ENCODE assay signal across 20 mouse cellular contexts in the genomic region with DNA sequence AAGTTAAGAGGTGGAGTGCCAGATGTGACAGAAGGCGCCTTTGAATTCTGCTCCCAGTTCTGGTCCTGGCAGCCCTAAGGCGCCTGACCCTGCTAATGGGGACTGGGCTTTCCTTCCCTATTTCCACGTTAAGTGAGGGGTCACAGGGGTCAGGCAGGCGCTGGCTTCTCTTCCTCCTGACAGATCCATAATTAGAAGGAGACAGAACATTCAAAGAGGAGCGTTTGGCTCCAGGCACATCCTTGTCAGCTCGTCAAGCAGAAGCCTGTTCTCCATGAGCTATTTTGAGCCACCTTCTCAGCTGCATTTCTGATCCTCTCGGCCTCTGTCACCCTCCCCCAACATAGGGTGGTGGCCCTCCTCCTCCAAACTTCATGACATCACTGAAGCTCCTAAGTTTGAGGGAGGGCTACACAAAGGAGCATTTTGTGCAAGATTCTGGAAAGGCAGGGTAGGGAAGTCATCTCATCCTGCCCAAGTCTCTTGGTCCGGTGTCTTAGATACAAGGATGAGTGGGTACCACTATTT.
A peak's percentile ranks its signal among the peaks of the same experiment; 100 is the strongest.
DNase-seq lines count a peak whose midpoint lies in the region; ATAC-seq and TF ChIP-seq lines count a peak whose summit lies in the region.
"Had no signal": no experiment of that assay in that cellular context is flagged by ENCODE, and none has a peak within 500 bp of the region (broad histone marks: within the 10 kb centered on the region; RNA-seq: fewer than 3 reads in every experiment).

No protein-coding gene starts in this region.

- no peaks in the 10 kb centered on the region for H3K79me2 ChIP-seq in heart, adult 2 months (replicated peaks; ENCODE audit: control insufficient read depth, insufficient read depth, low read length)

- TF ChIP-seq CTCF in heart, adult 2 months (IDR thresholded peaks at IDR 0.05): no peak
- TF ChIP-seq CTCF in lung, postnatal 0 days (IDR thresholded peaks at IDR 0.05): no peak

- no peak for ATAC-seq in lung, postnatal 0 days
- ATAC-seq in heart, embryonic 13.5 days (ENCODE audit: extremely low read depth, insufficient number of reproducible peaks, low FRiP score, low TSS enrichment): peak; percentile 43; the same call in 1 of the 2 replicates
- no peak for ATAC-seq in midbrain, embryonic 11.5 days (ENCODE audit: low FRiP score)
- ATAC-seq: liver, embryonic 12.5 days; midbrain, embryonic 13.5 days had no signal

- H3K4me2 ChIP-seq in lung, postnatal 0 days (replicated peaks; ENCODE audit: low read depth, low read length): no peak overlapping the region
- H3K4me2 ChIP-seq in heart, embryonic 13.5 days: peak overlapping the region; percentile 44
- no peak overlapping the region for H3K4me2 ChIP-seq in midbrain, embryonic 11.5 days
- H3K4me2 ChIP-seq: limb, embryonic 12.5 days; liver, embryonic 12.5 days; lung, embryonic 14.5 days; midbrain, embryonic 13.5 days; neural tube, embryonic 12.5 days had no signal

- no peak for TF ChIP-seq POLR2A in heart, adult 2 months (IDR thresholded peaks at IDR 0.05; ENCODE audit: insufficient read depth, low read depth, low read length)

- no peaks in the 10 kb centered on the region for H3K9me3 ChIP-seq in lung, postnatal 0 days (ENCODE audit: low read length)
- no peaks in the 10 kb centered on the region for H3K9me3 ChIP-seq in heart, embryonic 13.5 days
- H3K9me3 ChIP-seq in midbrain, embryonic 11.5 days (ENCODE audit: control insufficient read depth, low read length): no peaks in the 10 kb centered on the region
- H3K9me3 ChIP-seq: limb, embryonic 12.5 days; liver, embryonic 12.5 days; midbrain, embryonic 13.5 days; neural tube, embryonic 12.5 days had no signal

- no peak overlapping the region for H3K4me3 ChIP-seq in heart, adult 2 months
- no peak overlapping the region for H3K4me3 ChIP-seq in lung, postnatal 0 days (ENCODE audit: low read depth, low read length)
- no peak overlapping the region for H3K4me3 ChIP-seq in heart, embryonic 13.5 days
- no peak overlapping the region for H3K4me3 ChIP-seq in midbrain, embryonic 11.5 days (ENCODE audit: low read depth, low read length)
- H3K4me3 ChIP-seq: limb, embryonic 12.5 days; liver, embryonic 12.5 days; midbrain, embryonic 13.5 days; neural tube, embryonic 12.5 days had no signal

- H3K27me3 ChIP-seq in heart, adult 2 months (ENCODE audit: control insufficient read depth, insufficient read depth, low read length): no peaks in the 10 kb centered on the region
- no peaks in the 10 kb centered on the region for H3K27me3 ChIP-seq in lung, postnatal 0 days (replicated peaks; ENCODE audit: insufficient read depth, low read length)
- no peaks in the 10 kb centered on the region for H3K27me3 ChIP-seq in heart, embryonic 13.5 days (replicated peaks)
- no peaks in the 10 kb centered on the region for H3K27me3 ChIP-seq in midbrain, embryonic 11.5 days (ENCODE audit: control insufficient read depth, insufficient read depth, low read length)
- H3K27me3 ChIP-seq: limb, embryonic 12.5 days; liver, embryonic 12.5 days; midbrain, embryonic 13.5 days; neural tube, embryonic 12.5 days had no signal

- intact Hi-C loops in heart, adult 2 months (cut with DNase I): no loop called here
- intact Hi-C loops in heart, postnatal 14 days (cut with DNase I): no loop called here

- TF ChIP-seq EP300 in heart, adult 2 months (IDR thresholded peaks at IDR 0.05; ENCODE audit: insufficient read depth, low read depth, low read length): no peak
- no peak for TF ChIP-seq EP300 in lung, postnatal 0 days (IDR thresholded peaks at IDR 0.05)

- no peaks in the 10 kb centered on the region; the same call in 1 of the 2 replicates for H3K4me1 ChIP-seq in heart, adult 2 months (ENCODE audit: control insufficient read depth, insufficient read depth, low read length)
- no peaks in the 10 kb centered on the region for H3K4me1 ChIP-seq in lung, postnatal 0 days (ENCODE audit: insufficient read depth, low read depth, low read length)
- H3K4me1 ChIP-seq in heart, embryonic 13.5 days: peaks cover 75% of the 10 kb centered on the region
- no peaks in the 10 kb centered on the region for H3K4me1 ChIP-seq in midbrain, embryonic 11.5 days (ENCODE audit: control insufficient read depth, insufficient read depth, low read length)
- H3K4me1 ChIP-seq: liver, embryonic 12.5 days; neural tube, embryonic 12.5 days had no signal

- no peaks in the 10 kb centered on the region; the same call in 1 of the 2 replicates for H3K36me3 ChIP-seq in heart, adult 2 months (ENCODE audit: control insufficient read depth, insufficient read depth, low read length)
- no peaks in the 10 kb centered on the region for H3K36me3 ChIP-seq in lung, postnatal 0 days (ENCODE audit: insufficient read depth, low read length)
- no peaks in the 10 kb centered on the region for H3K36me3 ChIP-seq in heart, embryonic 13.5 days
- H3K36me3 ChIP-seq in midbrain, embryonic 11.5 days (ENCODE audit: control insufficient read depth, insufficient read depth, low read length): no peaks in the 10 kb centered on the region
- H3K36me3 ChIP-seq: limb, embryonic 12.5 days; liver, embryonic 12.5 days; midbrain, embryonic 13.5 days; neural tube, embryonic 12.5 days had no signal

- DNase-seq in heart, adult 2 months: no peak
- DNase-seq in heart, postnatal 14 days: no peak
- peak; percentile 40 for DNase-seq in lung, postnatal 10 days
- DNase-seq in lung, postnatal 0 days (ENCODE audit: low spot score): no peak
- DNase-seq in cerebellum, postnatal 4 days (ENCODE audit: low spot score in 2 of 2): no peak
- DNase-seq in midbrain, embryonic 11.5 days (ENCODE audit: low spot score, missing footprints): no peak
- DNase-seq in lung, postnatal 36 days: no peak
- DNase-seq: B cell, adult 2 months; cerebellum, adult 9-11 months; gastrocnemius, postnatal 14 days; kidney, adult 11 months; kidney, postnatal 4 days; layer of hippocampus, adult 9-11 months; lung, embryonic 14.5 days; thymus, postnatal 14 days had no signal

- H3K27ac ChIP-seq in heart, adult 2 months: peak overlapping the region; percentile 45
- no peak overlapping the region for H3K27ac ChIP-seq in lung, postnatal 0 days (ENCODE audit: low read length)
- peak overlapping the region; percentile 82 for H3K27ac ChIP-seq in heart, embryonic 13.5 days (replicated peaks)
- H3K27ac ChIP-seq in midbrain, embryonic 11.5 days (ENCODE audit: low read depth, low read length): no peak overlapping the region
- H3K27ac ChIP-seq: limb, embryonic 12.5 days; liver, embryonic 12.5 days; midbrain, embryonic 13.5 days; neural tube, embryonic 12.5 days had no signal

- no peak overlapping the region for H3K9ac ChIP-seq in heart, adult 2 months (ENCODE audit: low read depth, low read length)
- H3K9ac ChIP-seq in lung, postnatal 0 days (replicated peaks; ENCODE audit: low read depth): no peak overlapping the region
- 0 out of 2 replicates have a peak overlapping the region, but pooled peaks have one; percentile 42 for H3K9ac ChIP-seq in heart, embryonic 13.5 days
- no peak overlapping the region for H3K9ac ChIP-seq in midbrain, embryonic 11.5 days (ENCODE audit: low read length)
- H3K9ac ChIP-seq: limb, embryonic 12.5 days; liver, embryonic 12.5 days; lung, embryonic 14.5 days; midbrain, embryonic 13.5 days; neural tube, embryonic 12.5 days had no signal

- WGBS in heart, adult 2 months: 30% methylated on average over 8 of the region's 8 CpGs
- 41% methylated on average over 8 of the region's 8 CpGs for WGBS in lung, postnatal 0 days
- 23% methylated on average over 8 of the region's 8 CpGs for WGBS in heart, embryonic 13.5 days
- 55% methylated on average over 8 of the region's 8 CpGs for WGBS in midbrain, embryonic 11.5 days

Comparison
In these comparisons a context has a peak if more than half of its experiments do, and no peak if none do; other contexts are left out.
1. H3K27ac ChIP-seq: peak in heart, adult 2 months (single experiment) and heart, embryonic 13.5 days (single experiment); none in lung, postnatal 0 days (single experiment) and midbrain, embryonic 11.5 days (single experiment).